Mouse (Mus musculus): Measurements from ENCODE around the gene Lnp1. TPM values are rescaled to one million over a fixed set of nuclear protein-coding genes. Genes with fewer than 3 reads are reported as not detected.
"Not testable (repeated sequence)": the region's sequence is repeated elsewhere in the genome, so short reads cannot be mapped to it uniquely, and the experiment has no call there.

Gene Lnp1
- polyA plus RNA-seq (2016; fragmentation: Nextera tagmentation; extraction: Ambion mirVana) = 1.2 and 2.0 TPM in 2 replicates

DNA sequence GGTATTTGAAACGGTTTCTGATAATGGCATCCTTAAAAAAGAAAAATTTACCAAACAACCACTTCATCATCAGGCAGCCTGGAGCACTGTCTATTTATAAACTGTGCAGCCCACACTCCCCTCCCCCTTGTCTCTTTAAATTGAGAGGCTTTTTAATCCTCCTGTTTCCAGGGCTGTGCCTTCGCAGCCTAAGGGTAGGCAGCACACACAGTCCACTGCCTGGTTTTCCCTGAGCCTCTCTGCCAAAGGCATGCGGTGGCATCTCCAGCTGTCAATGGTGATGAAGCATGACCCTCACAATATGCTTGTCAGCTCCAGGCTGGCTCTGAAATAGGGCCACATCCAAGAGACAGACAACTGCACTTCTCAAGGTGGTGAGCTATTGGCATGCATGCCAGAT lies at the start of gene Lnp1:
TSS of gene Lnp1 (minus strand) at position 39 of the 400 bp plus-strand sequence.
- DNase-seq (ENCODE audit: low spot score) = no peak
- Histone ChIP-seq H3K4me1 (peaks cover 8% of the 10 kb centered on the region), H3K27ac (no peak within 1 kb of the TSS), H3K36me3 (no peaks in the 10 kb centered on the region), H3K27me3 (ENCODE audit: insufficient read depth, poor library complexity, severe bottlenecking) (no peaks in the 10 kb centered on the region), H3K4me3 (no peak within 1 kb of the TSS), H3K9me3 (no peaks in the 10 kb centered on the region)
- WGBS = 40% methylated on average over 3 of the region's 3 CpGs

DNA sequence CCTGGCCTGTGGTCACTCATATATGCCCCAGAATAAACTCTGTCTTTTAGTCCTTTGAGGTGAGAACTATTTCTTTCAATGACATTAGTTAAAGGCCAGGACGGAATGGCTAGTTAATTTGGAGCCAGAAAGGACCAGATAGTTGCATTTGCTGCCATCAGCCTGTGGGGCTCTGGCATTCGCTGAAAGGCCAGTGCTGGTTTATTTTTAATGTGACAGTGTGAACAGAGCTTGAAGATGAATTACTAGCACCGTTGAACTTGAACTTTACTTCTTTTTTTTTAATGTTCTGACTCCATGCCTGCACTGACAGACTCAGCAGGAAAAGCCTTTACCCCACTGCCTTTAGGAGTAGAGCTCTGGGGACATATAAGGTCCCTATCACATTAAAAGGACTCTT lies 46.8 kb upstream of the Lnp1 start:
- Histone ChIP-seq H3K9me3 (no peaks in the 10 kb centered on the region), H3K4me3 (no peak overlapping the region), H3K36me3 (no peaks in the 10 kb centered on the region), H3K4me1 (no peaks in the 10 kb centered on the region), H3K27ac (no peak overlapping the region), H3K27me3 (ENCODE audit: insufficient read depth, poor library complexity, severe bottlenecking) (no peaks in the 10 kb centered on the region)
- DNase-seq (ENCODE audit: low spot score) = no peak
- WGBS = 61% methylated on average over 3 of the region's 3 CpGs

DNA sequence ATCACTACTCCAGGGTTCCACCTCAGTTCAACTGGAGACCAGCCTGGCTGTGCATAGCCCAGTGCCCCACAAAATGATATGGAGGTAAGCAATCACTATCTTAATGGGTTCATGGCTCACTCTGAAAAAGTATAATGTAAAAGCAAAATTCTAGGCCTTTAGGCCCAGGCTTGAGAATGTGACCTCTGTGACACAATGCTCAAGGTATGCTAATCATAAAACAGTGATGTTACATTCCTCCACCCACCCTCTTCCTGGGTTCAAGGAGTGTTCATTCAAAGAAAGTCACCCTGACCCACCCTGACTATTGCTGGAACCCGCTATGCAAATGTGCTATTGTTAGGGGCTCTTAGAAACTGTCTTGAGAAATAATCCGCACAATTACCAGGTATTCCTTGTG lies 30.4 kb upstream of the Lnp1 start:
- WGBS = 84% methylated on average over 2 of the region's 2 CpGs
- H3K4me1 ChIP-seq = not testable (repeated sequence)

DNA sequence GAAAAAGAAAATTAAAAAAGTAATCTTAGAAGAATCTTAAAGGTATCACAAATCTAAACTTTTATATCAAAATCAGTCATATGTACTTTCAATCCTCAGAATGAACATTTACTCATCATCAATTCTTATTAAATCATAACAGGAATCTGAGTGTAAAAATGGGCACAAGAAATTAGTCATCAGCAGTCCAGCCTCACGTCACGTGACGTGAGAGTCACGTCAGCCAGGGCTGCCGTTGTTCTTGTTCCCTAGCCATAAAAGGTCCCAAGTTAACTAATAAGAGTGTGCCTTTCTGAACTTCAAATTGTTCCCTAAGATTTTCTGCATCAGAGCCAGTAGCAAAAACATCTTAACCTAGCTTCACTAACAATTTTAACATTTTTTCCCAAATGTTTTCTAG lies 21.2 kb upstream of the Lnp1 start:
- no peak for DNase-seq (ENCODE audit: low spot score)
- Histone ChIP-seq H3K9me3 (no peaks in the 10 kb centered on the region), H3K36me3 (no peaks in the 10 kb centered on the region), H3K4me3 (no peak overlapping the region), H3K27ac (no peak overlapping the region), H3K4me1 (no peaks in the 10 kb centered on the region), H3K27me3 (ENCODE audit: insufficient read depth, poor library complexity, severe bottlenecking) (no peaks in the 10 kb centered on the region)
- 92% methylated on average over 5 of the region's 5 CpGs for WGBS

More for the DNA sequence above, 30.4 kb upstream of the Lnp1 start:
- not testable (repeated sequence) for H3K9me3 ChIP-seq; H3K27me3 ChIP-seq (ENCODE audit: insufficient read depth, poor library complexity, severe bottlenecking); DNase-seq (ENCODE audit: low spot score); H3K36me3 ChIP-seq; H3K27ac ChIP-seq; H3K4me3 ChIP-seq

DNA sequence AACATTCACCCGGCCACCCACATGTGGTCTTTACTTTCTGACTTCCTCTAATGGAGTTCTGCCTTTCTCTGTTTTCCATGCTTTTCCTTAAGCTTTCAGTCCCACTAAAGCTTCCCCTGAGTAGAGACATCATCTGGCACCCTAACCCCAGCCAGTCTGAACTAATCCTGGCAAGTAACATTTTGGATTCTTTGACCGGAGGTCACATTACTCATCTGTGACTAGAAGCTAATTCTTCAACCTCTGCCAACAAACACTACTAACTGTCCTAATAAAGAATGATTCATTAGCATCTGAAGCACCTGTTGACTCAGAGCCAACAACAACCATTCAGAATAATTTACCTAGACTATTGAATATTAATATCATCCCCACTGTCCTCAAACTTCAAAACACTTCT lies 14.5 kb upstream of the Lnp1 start:
- Histone ChIP-seq H3K27ac (no peak overlapping the region), H3K4me3 (no peak overlapping the region), H3K36me3 (no peaks in the 10 kb centered on the region), H3K9me3 (no peaks in the 10 kb centered on the region), H3K4me1 (no peaks in the 10 kb centered on the region), H3K27me3 (ENCODE audit: insufficient read depth, poor library complexity, severe bottlenecking) (no peaks in the 10 kb centered on the region)
- WGBS = 89% methylated on average over 2 of the region's 2 CpGs
- DNase-seq (ENCODE audit: low spot score) = no peak

DNA sequence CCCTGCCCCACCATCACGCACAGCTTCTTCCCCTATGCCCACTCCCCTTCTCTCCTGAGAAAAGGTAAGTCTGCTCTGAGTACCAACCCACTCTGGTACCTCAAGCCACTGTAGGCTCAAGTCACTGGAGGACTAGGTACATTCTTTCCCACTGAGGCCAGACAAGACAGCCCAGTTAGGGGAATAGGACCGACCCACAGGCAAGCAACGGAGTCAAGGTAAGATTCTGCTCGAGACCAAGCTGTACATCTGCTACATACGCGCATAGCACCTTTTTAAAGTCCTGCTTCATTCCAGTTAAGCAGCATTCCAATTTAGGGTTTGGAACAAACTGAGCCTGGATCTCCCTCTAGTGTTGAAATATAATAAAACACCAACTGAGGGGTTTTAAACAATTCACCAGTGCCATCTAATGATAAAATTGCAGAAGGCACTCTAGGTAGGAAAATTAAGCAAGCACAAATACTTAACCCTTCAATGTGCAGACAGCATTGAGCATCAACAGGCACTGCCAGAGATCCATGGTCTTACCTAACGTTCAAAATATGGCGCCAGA lies 7.7 kb downstream of the Lnp1 start:
- Histone ChIP-seq H3K27ac (no peak overlapping the region), H3K9me3 (no peaks in the 10 kb centered on the region), H3K4me3 (no peak overlapping the region), H3K4me1 (no peaks in the 10 kb centered on the region), H3K36me3 (no peaks in the 10 kb centered on the region), H3K27me3 (ENCODE audit: insufficient read depth, poor library complexity, severe bottlenecking) (no peaks in the 10 kb centered on the region)
- DNase-seq (ENCODE audit: low spot score) = no peak
- WGBS = 23% methylated on average over 8 of the region's 8 CpGs

DNA sequence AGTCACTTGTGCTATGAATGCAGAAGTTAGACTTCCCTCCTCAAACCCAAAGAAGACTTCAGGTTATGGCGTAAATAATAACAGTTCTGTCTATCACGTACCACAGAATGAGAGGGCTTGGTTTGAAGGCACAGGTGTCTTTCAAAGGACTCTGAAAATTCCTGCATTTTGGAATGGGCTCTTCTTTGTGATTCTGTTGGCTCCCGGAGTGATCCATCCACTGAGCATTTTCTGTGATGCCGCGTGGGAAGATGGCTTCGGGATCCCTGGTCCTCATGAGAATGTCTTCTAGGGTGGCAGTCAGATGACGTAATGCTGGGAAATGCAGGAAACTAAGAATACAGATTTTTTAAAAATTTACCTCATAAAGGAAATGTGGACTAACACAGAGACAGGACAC lies 10.6 kb downstream of the Lnp1 start:
- H3K9me3 ChIP-seq = no peaks in the 10 kb centered on the region
- no peak overlapping the region for H3K27ac ChIP-seq
- 82% methylated on average over 7 of the region's 7 CpGs for WGBS
- H3K4me1 ChIP-seq = no peaks in the 10 kb centered on the region
- no peak overlapping the region for H3K4me3 ChIP-seq
- DNase-seq (ENCODE audit: low spot score) = no peak
- no peaks in the 10 kb centered on the region for H3K36me3 ChIP-seq
- no peaks in the 10 kb centered on the region for H3K27me3 ChIP-seq (ENCODE audit: insufficient read depth, poor library complexity, severe bottlenecking)

DNA sequence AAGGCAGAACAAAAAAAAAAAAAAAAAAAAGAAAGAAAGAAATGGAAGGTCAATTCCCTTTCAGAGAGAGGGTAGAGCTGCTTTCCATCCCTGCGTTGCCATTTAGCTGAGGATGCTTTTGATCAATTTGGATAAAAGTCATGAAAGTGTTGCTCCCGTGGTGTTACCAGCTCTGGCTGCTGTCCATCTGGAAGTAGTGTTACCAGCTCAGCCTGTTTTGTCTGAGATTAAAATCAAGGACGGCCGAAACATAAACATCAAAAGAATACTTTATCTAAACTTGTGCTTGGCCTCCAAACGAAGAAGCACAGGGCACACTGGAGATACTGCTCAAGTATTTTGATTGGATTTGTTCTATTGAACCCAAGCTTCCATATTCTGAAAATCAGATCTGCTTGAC lies 18.9 kb downstream of the Lnp1 start:
- Histone ChIP-seq H3K27me3 (ENCODE audit: insufficient read depth, poor library complexity, severe bottlenecking) (no peaks in the 10 kb centered on the region), H3K4me1 (no peaks in the 10 kb centered on the region), H3K36me3 (no peaks in the 10 kb centered on the region), H3K9me3 (no peaks in the 10 kb centered on the region), H3K4me3 (no peak overlapping the region), H3K27ac (no peak overlapping the region)
- 59% methylated on average over 5 of the region's 5 CpGs for WGBS
- no peak for DNase-seq (ENCODE audit: low spot score)

DNA sequence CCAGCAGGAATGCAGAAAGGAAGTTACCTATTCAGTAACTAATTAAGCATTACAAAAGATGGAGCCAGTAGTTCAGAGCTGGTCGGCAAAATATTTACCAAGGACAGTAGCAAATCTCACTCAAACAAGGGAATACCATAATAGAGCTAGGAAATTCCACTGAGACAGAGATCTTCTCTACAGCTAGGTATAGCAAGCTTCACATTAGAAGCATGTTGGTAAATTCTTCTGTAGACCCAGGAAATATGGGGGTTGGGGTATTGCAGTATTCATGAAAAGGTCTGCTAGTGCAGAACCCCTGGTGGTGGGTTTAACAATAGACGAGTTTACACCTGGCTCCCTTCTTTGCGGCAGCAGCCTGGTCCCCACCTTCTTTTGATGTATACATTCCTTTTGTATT lies 25.7 kb downstream of the Lnp1 start:
- H3K27ac ChIP-seq; H3K4me3 ChIP-seq; DNase-seq (ENCODE audit: low spot score); H3K36me3 ChIP-seq; H3K9me3 ChIP-seq; H3K27me3 ChIP-seq (ENCODE audit: insufficient read depth, poor library complexity, severe bottlenecking); H3K4me1 ChIP-seq: not testable (repeated sequence)
- 69% methylated on average over 3 of the region's 3 CpGs for WGBS

DNA sequence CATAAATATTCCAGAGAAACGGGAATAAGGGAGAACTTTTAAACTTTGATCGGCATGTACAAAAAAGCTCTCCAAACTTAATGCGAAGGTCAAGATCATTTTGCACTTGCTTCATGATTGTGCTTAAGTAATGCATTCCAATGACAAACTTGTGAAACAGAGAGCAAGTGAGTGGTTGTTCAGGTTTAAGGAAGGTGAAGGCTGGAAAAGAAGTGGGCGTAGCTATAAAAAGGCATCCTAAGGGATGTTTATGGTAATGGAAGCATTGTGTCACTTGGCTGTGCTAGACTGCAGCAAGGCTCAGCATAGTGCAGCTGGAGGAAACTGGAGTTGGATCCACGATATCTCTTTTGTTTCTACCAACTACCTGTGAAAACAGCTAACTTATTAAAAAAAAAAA lies 36.3 kb downstream of the Lnp1 start:
- no peaks in the 10 kb centered on the region for H3K36me3 ChIP-seq
- WGBS = 85% methylated on average over 5 of the region's 5 CpGs
- H3K4me1 ChIP-seq = no peaks in the 10 kb centered on the region
- DNase-seq (ENCODE audit: low spot score) = no peak
- H3K4me3 ChIP-seq = no peak overlapping the region
- H3K27me3 ChIP-seq (ENCODE audit: insufficient read depth, poor library complexity, severe bottlenecking) = no peaks in the 10 kb centered on the region
- no peaks in the 10 kb centered on the region for H3K9me3 ChIP-seq
- no peak overlapping the region for H3K27ac ChIP-seq

DNA sequence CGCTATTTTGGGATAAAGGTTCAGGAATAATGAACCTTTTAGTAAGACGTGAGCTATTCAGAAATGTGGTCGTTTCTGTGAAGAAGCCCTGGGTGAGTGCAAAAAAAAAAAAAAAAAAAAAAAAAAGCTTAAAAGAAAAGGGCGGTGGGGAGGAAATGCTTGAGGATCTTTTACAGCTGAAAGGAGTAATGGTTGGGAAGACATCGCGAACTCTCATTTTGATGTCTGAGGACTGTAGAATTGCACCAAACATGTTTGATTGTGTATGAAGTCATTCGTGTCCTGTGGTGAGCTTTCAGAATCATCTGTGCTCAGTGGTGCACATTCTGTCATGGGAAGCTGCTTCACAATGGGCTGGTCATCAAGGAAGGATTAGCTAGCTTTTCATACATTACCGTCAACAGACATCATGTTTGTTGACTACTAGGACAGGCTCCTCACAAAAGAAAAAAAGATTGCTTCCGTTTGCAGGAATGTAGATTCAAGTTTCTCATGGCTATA lies 41.2 kb downstream of the Lnp1 start:
- WGBS = 35% methylated on average over 9 of the region's 9 CpGs
- no peak for DNase-seq (ENCODE audit: low spot score)
- Histone ChIP-seq H3K4me1 (peaks cover 3% of the 10 kb centered on the region; the same call in 1 of the 2 replicates), H3K27me3 (ENCODE audit: insufficient read depth, poor library complexity, severe bottlenecking) (no peaks in the 10 kb centered on the region), H3K4me3 (peak overlapping the region; percentile 67), H3K27ac (0 out of 2 replicates have a peak overlapping the region, but pooled peaks have one; percentile 69), H3K36me3 (no peaks in the 10 kb centered on the region), H3K9me3 (no peaks in the 10 kb centered on the region)

DNA sequence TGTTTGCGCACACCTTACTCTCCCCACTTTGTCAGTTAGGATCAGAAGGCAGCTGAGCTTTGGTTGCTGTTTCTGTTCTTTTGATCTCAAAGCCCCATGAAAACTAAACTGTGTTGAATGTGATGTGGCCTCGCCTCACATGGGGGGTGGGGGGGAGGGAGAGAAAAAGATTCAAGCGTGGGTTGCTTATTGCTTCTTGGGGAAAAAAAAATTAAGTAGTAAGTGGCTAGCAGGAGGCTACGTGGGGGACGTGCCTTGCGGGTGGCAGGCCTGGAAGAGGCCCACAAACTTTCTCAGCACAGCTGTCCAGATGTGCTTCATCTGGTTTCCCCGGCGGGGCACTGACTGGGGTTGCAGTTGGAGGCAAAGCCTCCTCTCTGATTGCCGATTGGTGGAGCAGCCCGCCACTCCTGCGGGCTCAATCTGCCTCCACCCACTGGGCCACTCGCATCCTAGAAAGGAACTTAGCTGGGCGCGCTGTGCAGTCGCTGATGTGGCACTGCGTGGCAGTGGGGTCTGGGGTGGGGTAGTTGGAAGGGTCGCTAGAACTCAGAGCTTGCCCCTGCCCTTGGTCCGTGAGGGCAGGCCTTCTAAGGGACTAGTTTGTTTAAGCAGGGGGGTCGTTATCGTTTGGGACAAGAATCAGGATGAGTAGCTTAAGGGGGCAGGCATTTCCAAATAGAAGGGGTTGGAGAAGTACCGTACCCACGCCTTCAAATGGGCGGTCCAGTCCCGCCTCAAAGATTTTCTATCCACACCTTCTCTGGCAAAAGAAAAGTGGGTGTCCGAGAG lies 41.8 kb downstream of the Lnp1 start, which contains the start of gene Tmem45a:
TSS of gene Tmem45a (minus strand) at position 343 of the 792 bp plus-strand sequence.
- H3K27me3 ChIP-seq (ENCODE audit: insufficient read depth, poor library complexity, severe bottlenecking) = no peaks in the 10 kb centered on the region
- peaks cover 3% of the 10 kb centered on the region; the same call in 1 of the 2 replicates for H3K4me1 ChIP-seq
- H3K9me3 ChIP-seq = no peaks in the 10 kb centered on the region
- H3K27ac ChIP-seq = peak within 1 kb of the TSS; percentile 69
- peak; percentile 93 for DNase-seq (ENCODE audit: low spot score)
- 5% methylated on average over 25 of the region's 25 CpGs for WGBS
- peak within 1 kb of the TSS; percentile 67 for H3K4me3 ChIP-seq
- no peaks in the 10 kb centered on the region for H3K36me3 ChIP-seq

DNA sequence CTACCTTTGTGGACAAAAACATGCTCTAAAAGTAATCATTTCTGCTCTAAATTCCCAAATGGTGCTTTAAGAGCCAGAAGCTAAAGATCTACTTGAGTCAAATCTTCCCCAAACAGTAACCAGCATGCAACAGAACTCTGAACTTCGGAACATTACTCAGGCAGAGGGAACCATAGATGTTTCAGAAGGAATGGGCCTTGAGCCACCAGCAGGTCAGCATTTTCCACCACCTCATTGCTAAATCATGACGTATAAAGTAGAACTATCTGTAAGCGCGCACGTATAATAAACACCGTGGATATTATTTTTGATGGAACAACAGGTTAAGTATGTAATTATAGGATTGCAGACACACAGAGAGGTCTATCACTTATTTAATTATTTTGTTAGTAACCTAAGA lies 43.0 kb downstream of the Lnp1 start:
- no peaks in the 10 kb centered on the region for H3K27me3 ChIP-seq (ENCODE audit: insufficient read depth, poor library complexity, severe bottlenecking)
- H3K9me3 ChIP-seq = no peaks in the 10 kb centered on the region
- H3K4me1 ChIP-seq = peaks cover 3% of the 10 kb centered on the region; the same call in 1 of the 2 replicates
- no peaks in the 10 kb centered on the region for H3K36me3 ChIP-seq
- no peak for DNase-seq (ENCODE audit: low spot score)
- WGBS = 91% methylated on average over 6 of the region's 6 CpGs
- no peak overlapping the region for H3K4me3 ChIP-seq
- no peak overlapping the region for H3K27ac ChIP-seq
